Mouse (Mus musculus): ENCODE results near the gene Tmem200a.

Tmem200a gene

GRCm38 (mm10) chr10:25884512-25884911 lies 194.3 kb downstream of the Tmem200a start:
- DNase-seq (ENCODE audit: low spot score), result no peak

- no peak for DNase-seq (ENCODE audit: low spot score)
Observed at GRCm38 (mm10) chr10:25877731-25878130, 201.1 kb downstream of the Tmem200a start.

- no peak for DNase-seq (ENCODE audit: low spot score)
Observed at GRCm38 (mm10) chr10:25876809-25877208, 202.0 kb downstream of the Tmem200a start.

GRCm38 (mm10) chr10:25868739-25869138 lies 210.1 kb downstream of the Tmem200a start:
- no peak for DNase-seq (ENCODE audit: low spot score)
